Mouse (Mus musculus) myocyte (in vitro differentiated cells): ENCODE data around the gene Setd7.

ENCODE experiments used
- MAX ChIP-seq: IDR thresholded peaks from one replicate; pipeline ENCODE4 v1.6.1; 2011; ENCODE audit warnings: low read depth, mild to moderate bottlenecking, control low read depth
- POLR2A ChIP-seq: IDR thresholded peaks from one replicate; pipeline ENCODE4 v1.6.1; 2011; ENCODE audit warnings: low read depth, mild to moderate bottlenecking, control low read depth, moderate library complexity; ENCODE audit not compliant: insufficient read length

GRCm38 (mm10) chr3:51561993-51562385 lies 1.3 kb upstream of the Setd7 start:
- TF ChIP-seq POLR2A (no peak), MAX (no peak)
